Mouse (Mus musculus): ENCODE results near the gene Trub1.

DNA sequence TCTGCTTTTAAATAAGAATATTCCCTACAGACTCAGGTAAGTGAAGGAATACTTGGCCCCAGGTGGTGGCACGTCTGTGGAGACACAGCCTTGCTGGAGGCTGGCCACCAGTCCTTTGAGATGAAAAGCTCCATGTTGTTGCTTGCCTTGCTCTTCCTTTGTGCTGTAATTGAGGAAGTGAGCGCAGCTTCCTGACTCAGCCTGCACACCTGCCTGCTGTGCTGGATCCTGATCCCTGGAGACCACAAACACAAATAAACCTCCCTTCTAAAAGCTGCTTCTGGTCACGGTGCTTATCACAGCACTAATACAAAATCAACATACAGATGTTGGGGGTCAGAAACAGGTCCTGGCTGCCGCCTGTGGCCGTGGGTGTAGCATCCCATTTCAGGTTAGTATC is 41.3 kb downstream of the Trub1 start:
- TF ChIP-seq CTCF (IDR thresholded peaks at IDR 0.05; ENCODE audit: low read depth, low read length) (no peak), POLR2AphosphoS5 (IDR thresholded peaks at IDR 0.05; ENCODE audit: insufficient replicate concordance, low read depth, low read length) (no peak)

Measured in G1E (cell line).